Mouse (Mus musculus) liver, embryonic 14.5 days (tissue): ENCODE data around the gene Mtmr3. TPM values are rescaled to one million over a fixed set of nuclear protein-coding genes. Genes with fewer than 3 reads are reported as not detected.

ENCODE experiments used
- ATAC-seq: fragments of 200-750 bp; cut with Nextera tagmentation; 2 replicates; pipeline ENCODE4 v1.8.0; 2017; ENCODE audit warnings: moderate number of reproducible peaks, mild to moderate bottlenecking, moderate library complexity; ENCODE audit not compliant: insufficient read depth
- DNase-seq, 3 experiments: peaks; one replicate each; pipeline ENCODE4 v3.0.0-alpha.2; 2012 to 2013; ENCODE audit warnings: low read depth in 3 of 3, low spot score in 3 of 3
- H3K27ac ChIP-seq: fragments of 300-500 bp; sonication (generic); 2 replicates; pipeline ENCODE4 v1.5.1; 2014; ENCODE audit warnings: moderate library complexity, mild to moderate bottlenecking, control low read depth, inconsistent platforms
- H3K27me3 ChIP-seq: fragments of 300-500 bp; sonication (generic); 2 replicates; pipeline ENCODE4 v1.6.1; 2014; ENCODE audit warnings: mild to moderate bottlenecking, low read length, moderate library complexity; ENCODE audit not compliant: control insufficient read depth, insufficient read depth
- H3K36me3 ChIP-seq: fragments of 300-500 bp; sonication (generic); replicated peaks from 2 replicates; pipeline ENCODE4 v1.6.1; 2014; ENCODE audit warnings: low read depth; ENCODE audit not compliant: control insufficient read depth, insufficient read depth
- H3K4me1 ChIP-seq, 2 experiments: fragments of 200-500 bp in 1 of 2; fragments of 300-500 bp in 1 of 2; sonication (generic) in 1 of 2; replicated peaks; 2 replicates each; pipeline ENCODE4 v1.6.1; 2012 to 2014; ENCODE audit warnings: antibody characterized with exemption in 1 of 2, inconsistent platforms in 1 of 2, low read length in 1 of 2; ENCODE audit not compliant: control insufficient read depth in 2 of 2, insufficient read depth in 2 of 2
- H3K4me2 ChIP-seq: fragments of 300-500 bp; sonication (generic); 2 replicates; pipeline ENCODE4 v1.6.1; 2014; ENCODE audit warnings: low read depth, mild to moderate bottlenecking, control low read depth, moderate library complexity
- H3K4me3 ChIP-seq, 2 experiments: fragments of 200-500 bp in 1 of 2; fragments of 300-500 bp in 1 of 2; sonication (generic) in 1 of 2; 2 replicates each; pipeline ENCODE4 v1.5.1; 2012 to 2014; ENCODE audit warnings: low read depth in 2 of 2, low read length in 2 of 2, mild to moderate bottlenecking in 2 of 2, control low read depth in 1 of 2, inconsistent platforms in 1 of 2, moderate library complexity in 1 of 2; ENCODE audit not compliant: insufficient read depth in 1 of 2
- H3K9ac ChIP-seq: fragments of 300-500 bp; sonication (generic); replicated peaks from 2 replicates; pipeline ENCODE4 v1.6.1; 2014; ENCODE audit warnings: mild to moderate bottlenecking, control low read depth, moderate library complexity
- H3K9me3 ChIP-seq: fragments of 300-500 bp; sonication (generic); 2 replicates; pipeline ENCODE4 v1.6.1; 2016; ENCODE audit warnings: low read length, mixed read lengths; ENCODE audit not compliant: control insufficient read depth
- CTCF ChIP-seq: IDR thresholded peaks from 2 replicates; pipeline ENCODE4 v1.5.1; 2016; ENCODE audit warnings: antibody characterized with exemption, low read depth, control low read depth
- EP300 ChIP-seq: IDR thresholded peaks from 2 replicates; pipeline ENCODE4 v1.6.1; 2016; ENCODE audit warnings: antibody characterized with exemption, low read depth
- WGBS: fragments of 180-500 bp; shearing (Covaris S2); extraction: QIAGEN DNeasy Blood & Tissue Kit; methylation state at CpG from one replicate; pipeline ENCODE4 v1.1.7; 2014; ENCODE audit not compliant: insufficient replicate concordance; 5-methylcytosine and 5-hydroxymethylcytosine counted together
- polyA plus RNA-seq, 2 experiments: library from polyadenylated mRNA; depleted of rRNA in 1 of 2; stranded (reverse) in 1 of 2; unstranded in 1 of 2; fragments of >200 nt; fragmentation: Nextera tagmentation in 1 of 2; extraction: Ambion mirVana in 1 of 2; gene quantifications; 2 replicates each; pipeline versions ENCODE4 v1.2.1 to v1.2.3; 2012 to 2014

Mtmr3 gene
- polyA plus RNA-seq, 2 experiments = 20.3 to 24.3 TPM

GRCm38 (mm10) chr11:4637534-4638234 is 43.0 kb upstream of the Mtmr3 start, which contains the start of gene Ascc2:
Gene Ascc2 (plus strand): TSS chr11:4637747.
- H3K4me1 ChIP-seq = peaks cover 22 to 24% of the 10 kb centered on the region in 2 experiments
- peaks cover 4% of the 10 kb centered on the region; the same call in 1 of the 2 replicates for H3K36me3 ChIP-seq
- no peaks in the 10 kb centered on the region for H3K27me3 ChIP-seq
- TF ChIP-seq CTCF (peak; percentile 42), EP300 (no peak)
- peak within 1 kb of the TSS; percentile 82 to 91 for H3K4me3 ChIP-seq
- peak within 1 kb of the TSS; percentile 73 for H3K27ac ChIP-seq
- H3K9me3 ChIP-seq = no peaks in the 10 kb centered on the region
- DNase-seq = peak; percentile 86 to 89 (median 87)
- H3K9ac ChIP-seq = peak within 1 kb of the TSS; percentile 82
- ATAC-seq = peak; percentile 90
- peak within 1 kb of the TSS; percentile 87 for H3K4me2 ChIP-seq
- under 1% methylated on average over 35 of the region's 35 CpGs for WGBS

GRCm38 (mm10) chr11:4636782-4637342 is 42.2 kb upstream of the Mtmr3 start:
- peak overlapping the region; percentile 87 for H3K4me2 ChIP-seq
- DNase-seq (no peak), ATAC-seq (peak; percentile 14; the same call in 1 of the 2 replicates)
- peaks cover 4% of the 10 kb centered on the region; the same call in 1 of the 2 replicates for H3K36me3 ChIP-seq
- peak overlapping the region; percentile 61 for H3K27ac ChIP-seq
- peaks cover 22 to 24% of the 10 kb centered on the region in 2 experiments for H3K4me1 ChIP-seq
- WGBS = 49% methylated on average over 5 of the region's 5 CpGs
- no peaks in the 10 kb centered on the region for H3K9me3 ChIP-seq
- TF ChIP-seq CTCF (no peak), EP300 (no peak)
- peak overlapping the region; percentile 10 to 82; a peak in 2 of 4 replicates for H3K4me3 ChIP-seq
- H3K9ac ChIP-seq = peak overlapping the region; percentile 23; the same call in 1 of the 2 replicates
- H3K27me3 ChIP-seq = no peaks in the 10 kb centered on the region

GRCm38 (mm10) chr11:4634395-4634794 is 39.7 kb upstream of the Mtmr3 start:
- Histone ChIP-seq H3K9me3 (no peaks in the 10 kb centered on the region), H3K4me2 (peak overlapping the region; percentile 24; the same call in 1 of the 2 replicates), H3K4me1 (peaks cover 21 to 27% of the 10 kb centered on the region in 2 experiments), H3K27me3 (no peaks in the 10 kb centered on the region; the same call in 1 of the 2 replicates), H3K9ac (peak overlapping the region; percentile 3; the same call in 1 of the 2 replicates), H3K4me3 (no peak overlapping the region), H3K27ac (no peak overlapping the region), H3K36me3 (no peaks in the 10 kb centered on the region)
- 31% methylated on average over 5 of the region's 5 CpGs for WGBS
- ATAC-seq (no peak), DNase-seq (no peak)
- TF ChIP-seq EP300 (peak; percentile 44), CTCF (no peak)

GRCm38 (mm10) chr11:4633420-4633819 is 38.8 kb upstream of the Mtmr3 start:
- ATAC-seq (no peak), DNase-seq (no peak)

GRCm38 (mm10) chr11:4629861-4630280 is 35.2 kb upstream of the Mtmr3 start:
- TF ChIP-seq CTCF = no peak
- TF ChIP-seq EP300 = no peak
- Histone ChIP-seq H3K9ac (no peak overlapping the region), H3K27ac (no peak overlapping the region), H3K4me1 (peaks cover 5 to 13% of the 10 kb centered on the region in 2 experiments), H3K27me3 (no peaks in the 10 kb centered on the region; the same call in 1 of the 2 replicates), H3K36me3 (no peaks in the 10 kb centered on the region), H3K4me2 (no peak overlapping the region), H3K9me3 (no peaks in the 10 kb centered on the region), H3K4me3 (no peak overlapping the region)
- 39% methylated on average over 8 of the region's 8 CpGs for WGBS
- ATAC-seq (no peak), DNase-seq (no peak)

More at GRCm38 (mm10) chr11:4633420-4633819, 38.8 kb upstream of the Mtmr3 start:
- no peak overlapping the region for H3K4me3 ChIP-seq
- no peak overlapping the region for H3K9ac ChIP-seq
- peaks cover 11 to 23% of the 10 kb centered on the region in 2 experiments for H3K4me1 ChIP-seq
- no peaks in the 10 kb centered on the region; the same call in 1 of the 2 replicates for H3K27me3 ChIP-seq
- WGBS = 45% methylated on average over 2 of the region's 2 CpGs
- TF ChIP-seq EP300 (no peak), CTCF (no peak)
- H3K36me3 ChIP-seq = no peaks in the 10 kb centered on the region
- H3K27ac ChIP-seq = no peak overlapping the region
- no peaks in the 10 kb centered on the region for H3K9me3 ChIP-seq
- H3K4me2 ChIP-seq = no peak overlapping the region
